Mouse (Mus musculus): ENCODE data around the gene Esyt2. TPM values are rescaled to one million over a fixed set of nuclear protein-coding genes. Genes with fewer than 3 reads are reported as not detected.

Gene Esyt2
- total RNA-seq, 2 experiments from 2014 or later = 56.8 to 62.1 TPM

DNA sequence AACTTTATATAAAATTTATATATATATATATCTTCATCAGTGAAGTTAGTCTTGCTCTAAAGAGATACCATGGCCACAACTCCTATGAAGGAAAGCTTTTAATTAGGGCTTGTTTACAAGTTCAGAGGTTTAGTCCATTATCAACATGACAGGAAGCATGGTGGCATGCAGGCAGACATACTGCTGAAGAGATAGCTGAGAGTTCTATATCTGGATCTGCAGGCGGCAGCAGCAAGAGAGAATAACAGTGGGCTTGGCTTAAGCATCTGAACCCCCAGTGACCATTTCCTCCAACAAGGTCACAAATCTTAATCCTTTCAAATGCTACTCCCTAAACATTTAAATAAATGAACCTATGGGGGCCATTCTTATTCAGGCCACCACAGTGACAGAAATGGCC is 59.2 kb downstream of the Esyt2 start:
- intact Hi-C loops (cut with DNase I) = no loop called here
- DNase-seq (ENCODE audit: extremely low spot score in 1 of 2, low spot score in 2 of 2) = no peak

- intact Hi-C loops (cut with DNase I) = no loop called here
- no peak for DNase-seq (ENCODE audit: extremely low spot score in 1 of 2, low spot score in 2 of 2)
Observed at GRCm38 (mm10) chr12:116348755-116349286, 67.8 kb downstream of the Esyt2 start.

GRCm38 (mm10) chr12:116349376-116349775 is 68.4 kb downstream of the Esyt2 start:
- intact Hi-C loops (cut with DNase I) = no loop called here
- no peak for DNase-seq (ENCODE audit: extremely low spot score in 1 of 2, low spot score in 2 of 2)

GRCm38 (mm10) chr12:116351022-116351421 is 70.0 kb downstream of the Esyt2 start:
- intact Hi-C loops (cut with DNase I) = no loop called here
- DNase-seq (ENCODE audit: extremely low spot score in 1 of 2, low spot score in 2 of 2) = no peak

GRCm38 (mm10) chr12:116352404-116352803 is 71.4 kb downstream of the Esyt2 start:
- intact Hi-C loops (cut with DNase I) = no loop called here
- DNase-seq (ENCODE audit: extremely low spot score in 1 of 2, low spot score in 2 of 2) = no peak

- DNase-seq (ENCODE audit: extremely low spot score in 1 of 2, low spot score in 2 of 2) = no peak
- intact Hi-C loops (cut with DNase I) = no loop called here
Observed at GRCm38 (mm10) chr12:116354694-116355093, 73.7 kb downstream of the Esyt2 start.

GRCm38 (mm10) chr12:116362091-116362490 is 81.1 kb downstream of the Esyt2 start:
- DNase-seq (ENCODE audit: extremely low spot score in 1 of 2, low spot score in 2 of 2) = no peak

GRCm38 (mm10) chr12:116366900-116367299 is 85.9 kb downstream of the Esyt2 start:
- DNase-seq (ENCODE audit: extremely low spot score in 1 of 2, low spot score in 2 of 2) = peak in 1 of 2 experiments; percentile 13
- intact Hi-C loops (cut with DNase I) = no loop called here

More at GRCm38 (mm10) chr12:116362091-116362490, 81.1 kb downstream of the Esyt2 start:
- intact Hi-C loops (cut with DNase I) = no loop called here

DNA sequence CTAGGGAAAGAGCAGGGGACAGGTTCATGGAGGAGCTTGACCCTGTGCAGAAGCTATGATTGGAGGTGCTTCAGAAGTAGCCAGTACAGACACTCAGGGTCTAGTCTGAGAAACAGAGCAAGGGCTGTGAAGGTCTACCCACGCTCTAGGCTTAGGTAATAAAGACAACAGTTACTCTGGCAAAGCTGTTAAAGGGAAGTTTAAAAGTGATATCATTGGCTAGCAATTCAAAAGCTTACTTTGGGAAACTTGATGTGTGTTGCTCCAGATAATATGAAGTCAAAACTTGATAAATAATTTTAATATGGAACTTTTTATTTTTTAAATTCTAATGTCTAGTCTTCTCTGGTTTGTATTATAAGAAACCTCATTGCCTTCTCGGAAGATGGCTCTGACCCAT is 86.3 kb downstream of the Esyt2 start:
- intact Hi-C loops (cut with DNase I) = no loop called here
- DNase-seq (ENCODE audit: extremely low spot score in 1 of 2, low spot score in 2 of 2) = no peak

DNA sequence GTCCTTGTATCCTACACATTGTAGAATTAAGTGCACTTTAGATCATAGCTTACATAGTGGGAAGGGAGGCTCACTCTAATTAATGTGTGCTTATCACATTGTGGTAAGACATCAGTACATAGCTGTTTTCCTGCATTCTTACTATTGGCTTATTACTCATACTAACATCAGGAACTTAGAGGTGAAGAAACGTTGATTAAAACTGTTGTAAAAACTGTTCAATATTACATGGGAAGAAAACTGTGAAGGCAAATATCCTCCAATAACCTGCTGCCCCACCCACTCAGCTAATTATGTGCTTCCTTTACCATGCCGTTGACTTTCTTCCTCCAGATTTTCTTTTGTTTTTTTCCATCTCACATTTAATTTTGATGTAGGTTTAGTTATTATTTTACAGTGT is 87.9 kb downstream of the Esyt2 start:
- no peak for DNase-seq (ENCODE audit: extremely low spot score in 1 of 2, low spot score in 2 of 2)
- intact Hi-C loops (cut with DNase I) = no loop called here

- intact Hi-C loops (cut with DNase I) = no loop called here
Observed at GRCm38 (mm10) chr12:116383101-116383500, 102.1 kb downstream of the Esyt2 start.

GRCm38 (mm10) chr12:116383995-116384394 is 103.0 kb downstream of the Esyt2 start:
- DNase-seq (ENCODE audit: extremely low spot score in 1 of 2, low spot score in 2 of 2) = no peak
- intact Hi-C loops (cut with DNase I) = no loop called here

More at GRCm38 (mm10) chr12:116383101-116383500, 102.1 kb downstream of the Esyt2 start:
- DNase-seq (ENCODE audit: extremely low spot score in 1 of 2, low spot score in 2 of 2) = no peak

DNA sequence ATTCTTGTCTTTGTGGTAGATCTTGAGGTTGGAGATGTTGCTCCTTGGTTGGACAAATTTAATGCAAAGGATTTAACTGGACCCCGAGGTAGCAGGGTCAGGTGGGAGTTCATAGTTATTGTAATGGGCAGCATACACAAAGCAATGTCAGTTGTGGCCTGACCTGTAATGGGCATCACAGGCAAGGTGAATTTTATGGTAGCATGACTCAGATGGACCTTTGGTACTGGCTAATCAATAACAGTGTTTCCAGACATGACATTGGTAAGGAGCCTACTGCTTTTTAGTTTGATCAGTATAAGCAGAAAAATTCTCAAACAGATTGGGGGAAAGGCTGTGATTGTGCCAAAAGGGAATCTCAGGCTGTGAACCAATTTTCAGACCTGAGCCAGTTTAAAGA is 105.8 kb downstream of the Esyt2 start:
- intact Hi-C loops (cut with DNase I) = no loop called here
- no peak for DNase-seq (ENCODE audit: extremely low spot score in 1 of 2, low spot score in 2 of 2)

DNA sequence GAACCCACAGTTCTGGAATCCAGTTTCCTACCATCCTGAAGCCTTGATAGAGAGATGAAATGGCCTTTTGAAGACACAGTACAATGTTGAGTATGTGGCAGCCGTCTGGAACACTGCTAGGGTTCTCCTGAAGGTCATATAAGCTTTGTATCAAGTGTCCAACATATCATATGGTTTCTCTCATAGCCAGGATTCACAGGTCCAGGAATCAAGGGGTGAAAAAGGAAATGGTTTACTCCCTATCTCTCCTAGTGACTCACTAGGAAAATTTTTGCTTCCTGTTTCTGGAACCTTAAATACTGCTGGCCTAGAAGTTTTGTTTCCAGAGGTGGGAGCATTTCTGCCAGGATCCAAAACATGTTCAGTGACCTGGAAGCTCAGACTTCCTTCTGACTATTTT is 108.9 kb downstream of the Esyt2 start:
- intact Hi-C loops (cut with DNase I) = no loop called here
- DNase-seq (ENCODE audit: extremely low spot score in 1 of 2, low spot score in 2 of 2) = no peak

GRCm38 (mm10) chr12:116394327-116394726 is 113.3 kb downstream of the Esyt2 start:
- intact Hi-C loops (cut with DNase I) = no loop called here
- no peak for DNase-seq (ENCODE audit: extremely low spot score in 1 of 2, low spot score in 2 of 2)

DNA sequence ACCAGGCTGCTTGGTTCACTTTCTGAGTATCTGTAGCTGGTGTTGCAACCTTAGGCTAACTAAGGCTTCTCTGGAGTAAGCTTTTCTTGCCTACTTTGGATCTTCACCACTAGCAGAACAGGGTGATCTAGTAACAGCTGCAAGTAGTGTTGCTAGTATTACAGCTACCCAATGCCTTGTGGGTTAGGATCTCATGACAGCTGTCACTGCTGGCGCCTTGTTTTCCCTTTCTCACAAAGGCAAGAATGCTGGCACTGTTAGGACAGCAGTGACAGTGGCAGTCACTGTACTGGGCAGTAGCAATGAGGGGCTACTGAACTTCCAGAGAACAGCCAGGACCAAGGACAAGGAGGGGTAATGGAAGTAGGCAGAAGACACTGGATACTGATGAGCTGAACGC is 114.3 kb downstream of the Esyt2 start:
- DNase-seq (ENCODE audit: extremely low spot score in 1 of 2, low spot score in 2 of 2) = no peak
- intact Hi-C loops (cut with DNase I) = no loop called here

DNA sequence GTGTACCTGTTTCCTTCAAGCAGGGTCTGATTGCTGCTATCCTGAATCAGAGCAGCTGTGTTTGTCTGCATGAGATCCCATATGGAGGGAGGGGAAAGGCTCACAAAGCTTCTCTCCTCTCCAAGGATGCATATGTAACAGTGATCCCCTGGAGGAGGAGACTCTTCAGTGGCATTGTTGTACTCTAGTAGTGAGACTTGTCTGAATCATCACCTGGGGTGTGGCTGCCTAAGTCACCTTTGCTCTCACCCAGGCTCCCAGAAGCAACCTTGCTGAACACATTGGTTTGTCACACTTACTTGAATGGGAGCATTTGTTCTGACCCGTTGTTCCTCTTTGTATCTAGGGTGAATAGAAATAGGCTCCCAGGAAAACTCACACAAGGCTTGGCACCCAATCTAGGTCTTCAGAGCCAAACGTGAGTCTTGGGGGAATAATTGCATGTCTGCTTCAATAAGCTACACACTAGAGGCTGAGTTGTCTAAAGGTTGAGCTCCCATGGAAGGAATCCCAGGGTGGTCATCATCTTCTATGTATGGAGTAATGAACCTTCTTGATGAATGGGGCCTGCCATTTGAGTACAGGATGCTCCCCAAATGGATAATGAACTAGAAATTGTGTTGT is 115.2 kb downstream of the Esyt2 start:
- intact Hi-C loops (cut with DNase I) = no loop called here
- no peak for DNase-seq (ENCODE audit: extremely low spot score in 1 of 2, low spot score in 2 of 2)

GRCm38 (mm10) chr12:116404012-116404679 is 123.2 kb downstream of the Esyt2 start:
- peak in 1 of 2 experiments; percentile 46 for DNase-seq (ENCODE audit: extremely low spot score in 1 of 2, low spot score in 2 of 2)

DNA sequence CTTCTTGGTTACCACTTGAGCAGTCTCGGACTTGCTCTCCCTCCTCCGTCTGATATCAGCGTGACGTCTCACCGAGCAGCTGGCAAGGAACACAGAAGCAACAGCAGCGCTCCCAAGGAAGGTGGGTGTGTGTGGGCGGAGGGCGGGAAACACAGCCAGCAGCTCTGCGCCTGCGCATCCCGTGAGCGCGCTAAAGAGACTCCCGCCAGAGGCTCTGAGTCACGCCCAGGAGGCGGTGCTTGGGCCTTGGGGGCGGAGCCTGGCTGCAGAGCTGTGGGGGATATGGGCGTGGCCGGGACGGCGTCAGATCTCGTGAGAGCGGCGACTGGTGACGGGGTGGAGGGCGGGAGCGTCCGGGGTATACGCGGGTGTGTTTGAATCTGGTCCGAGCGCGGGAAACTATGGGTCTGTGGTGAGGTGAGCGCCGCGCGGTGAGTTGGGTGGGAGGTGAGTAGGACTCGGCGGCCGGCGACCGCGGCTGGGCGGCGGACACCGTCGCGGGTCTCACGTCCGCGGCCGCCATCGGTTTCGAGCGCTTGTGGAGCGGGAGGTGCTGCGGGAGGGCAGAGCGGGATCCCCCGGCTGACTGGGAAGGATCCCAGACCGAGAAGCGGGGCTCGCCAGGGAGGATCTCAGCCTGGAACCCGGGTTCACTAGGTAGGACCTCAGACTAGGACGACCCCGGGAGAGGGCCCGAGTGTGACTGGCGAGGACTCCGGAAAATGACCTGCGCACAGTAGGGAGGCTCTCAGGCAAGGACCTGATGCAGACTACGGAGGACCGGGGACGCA is 124.2 kb downstream of the Esyt2 start, which contains the start of gene Ncapg2:
Gene Ncapg2 (plus strand): TSS at position 358 of the 791 bp plus-strand sequence.
- intact Hi-C loops (cut with DNase I) = no loop called here
- peak; percentile 96 to 99 for DNase-seq (ENCODE audit: extremely low spot score in 1 of 2, low spot score in 2 of 2)

More at GRCm38 (mm10) chr12:116404012-116404679, 123.2 kb downstream of the Esyt2 start:
- intact Hi-C loops (cut with DNase I) = no loop called here

- DNase-seq (ENCODE audit: extremely low spot score in 1 of 2, low spot score in 2 of 2) = no peak
- intact Hi-C loops (cut with DNase I) = no loop called here
Observed at GRCm38 (mm10) chr12:116405836-116406155, 124.8 kb downstream of the Esyt2 start.

Data from left cerebral cortex, postnatal 10 days (tissue).